Mouse (Mus musculus): ENCODE measurements around the gene Hrh2. TPM values are rescaled to one million over a fixed set of nuclear protein-coding genes. Genes with fewer than 3 reads are reported as not detected.

Gene Hrh2
- 0.12 TPM in 1 of 2 replicates, not detected in the other for polyA plus RNA-seq (2015; fragmentation: Nextera tagmentation; extraction: Ambion mirVana)

DNA sequence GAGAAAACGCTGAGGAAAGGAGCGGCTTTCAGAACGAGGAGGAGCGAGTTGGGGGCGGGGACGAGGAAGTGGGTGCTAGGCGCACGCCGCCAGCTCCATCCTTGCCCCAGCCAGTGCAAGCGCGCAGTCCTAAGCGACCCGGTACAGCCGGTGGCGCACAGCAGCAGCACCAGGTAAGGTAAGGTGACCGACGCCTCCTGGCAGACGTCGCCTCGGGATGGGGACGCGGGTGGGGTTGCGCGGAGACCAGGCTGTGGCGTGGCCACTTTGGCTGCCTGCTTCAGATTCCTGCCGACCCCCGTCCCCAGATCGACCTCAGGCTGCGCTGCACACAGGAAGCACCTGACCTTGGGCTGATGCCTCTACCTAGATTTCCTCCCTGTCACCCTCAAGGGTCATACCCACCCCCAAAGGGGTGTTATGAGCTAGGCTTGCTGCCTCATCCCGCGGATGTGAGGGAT, at the start of gene Hrh2:
Gene Hrh2, plus strand, starts transcription at position 109 of the 461 bp plus-strand sequence.
- peak within 1 kb of the TSS; percentile 15; the same call in 1 of the 2 replicates for H3K4me3 ChIP-seq
- no peak within 1 kb of the TSS for H3K9ac ChIP-seq
- no peaks in the 10 kb centered on the region for H3K36me3 ChIP-seq
- H3K4me2 ChIP-seq, result peak within 1 kb of the TSS; percentile 52
- 0 out of 2 replicates have a peak, but pooled peaks cover 6% of the 10 kb centered on the region for H3K4me1 ChIP-seq
- ATAC-seq (ENCODE audit: borderline replicate concordance, extremely low read depth, low FRiP score, low TSS enrichment), result no peak
- no peaks in the 10 kb centered on the region for H3K9me3 ChIP-seq
- H3K27ac ChIP-seq, result no peak within 1 kb of the TSS
- WGBS, result 2% methylated on average over 31 of the region's 31 CpGs
- H3K27me3 ChIP-seq, result peaks cover 26% of the 10 kb centered on the region

DNA sequence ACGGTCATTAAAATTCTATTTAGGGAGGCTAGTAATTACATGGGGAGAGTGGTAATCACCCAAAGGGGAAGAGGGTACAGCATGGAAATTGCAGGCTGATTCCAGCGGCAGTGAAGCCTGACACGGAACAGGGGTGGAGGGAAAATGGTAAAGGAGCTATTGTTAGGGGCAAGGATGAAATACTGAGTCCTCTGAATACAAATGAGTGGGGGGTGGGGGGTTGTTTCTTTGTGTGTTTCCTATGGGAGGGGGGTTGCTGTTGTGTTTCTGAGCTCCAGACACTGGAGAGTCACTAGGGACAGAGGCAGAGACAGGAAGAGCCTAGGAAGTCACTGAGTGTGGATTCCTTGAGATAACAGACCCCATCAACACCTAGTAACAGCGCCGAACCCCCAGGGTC, 48.1 kb upstream of the Hrh2 start:
- Histone ChIP-seq H3K4me3 (no peak overlapping the region), H3K27me3 (no peaks in the 10 kb centered on the region), H3K9me3 (no peaks in the 10 kb centered on the region), H3K9ac (no peak overlapping the region), H3K4me1 (no peaks in the 10 kb centered on the region), H3K36me3 (no peaks in the 10 kb centered on the region), H3K4me2 (no peak overlapping the region), H3K27ac (no peak overlapping the region)
- ATAC-seq (ENCODE audit: borderline replicate concordance, extremely low read depth, low FRiP score, low TSS enrichment), result no peak
- WGBS, result 44% methylated on average over 5 of the region's 5 CpGs

DNA sequence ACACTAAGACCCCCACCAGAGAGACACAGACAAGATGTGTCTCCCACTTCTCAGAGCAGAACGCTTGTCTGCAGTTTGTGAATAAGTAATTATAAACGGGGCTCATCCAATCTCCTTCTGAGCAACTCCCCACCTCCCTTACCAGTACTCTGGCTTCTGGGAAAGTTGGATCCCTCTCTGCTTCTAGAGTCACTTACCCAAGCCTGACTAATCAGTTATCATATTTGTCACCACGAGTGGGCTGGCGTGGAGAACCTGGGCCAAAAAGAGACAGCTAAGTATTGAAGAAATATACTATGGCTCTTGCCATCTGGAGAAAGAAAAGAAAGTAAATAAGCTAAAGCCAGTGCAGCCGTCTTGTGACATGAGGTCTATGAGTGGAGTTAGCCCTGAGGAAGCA, 47.3 kb upstream of the Hrh2 start:
- Histone ChIP-seq H3K27me3 (no peaks in the 10 kb centered on the region), H3K4me2 (no peak overlapping the region), H3K4me3 (no peak overlapping the region), H3K36me3 (no peaks in the 10 kb centered on the region), H3K27ac (no peak overlapping the region), H3K9me3 (no peaks in the 10 kb centered on the region), H3K4me1 (no peaks in the 10 kb centered on the region), H3K9ac (no peak overlapping the region)
- ATAC-seq (ENCODE audit: borderline replicate concordance, extremely low read depth, low FRiP score, low TSS enrichment), result no peak
- WGBS, result 57% methylated on average over 5 of the region's 5 CpGs

DNA sequence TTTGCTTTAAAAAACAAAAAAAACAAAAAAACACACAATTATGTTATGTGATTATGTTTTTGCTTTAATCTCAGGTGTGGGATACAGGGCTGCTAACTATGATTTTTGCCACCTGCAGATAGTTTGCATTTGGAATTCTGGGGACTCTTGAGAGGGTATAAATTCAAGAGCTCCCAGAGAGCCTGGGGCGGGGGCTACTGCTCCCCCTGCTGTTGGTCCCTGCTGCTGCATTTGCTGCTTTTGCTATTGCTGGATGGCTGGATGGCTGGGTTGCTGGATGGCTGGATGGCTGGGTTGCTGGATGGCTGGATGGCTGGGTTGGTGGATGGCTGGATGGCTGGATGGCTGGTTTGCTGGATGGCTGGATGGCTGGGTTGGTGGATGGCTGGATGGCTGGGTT, 44.6 kb upstream of the Hrh2 start:
- WGBS, result 72% methylated on average over 1 of the region's 1 CpGs

DNA sequence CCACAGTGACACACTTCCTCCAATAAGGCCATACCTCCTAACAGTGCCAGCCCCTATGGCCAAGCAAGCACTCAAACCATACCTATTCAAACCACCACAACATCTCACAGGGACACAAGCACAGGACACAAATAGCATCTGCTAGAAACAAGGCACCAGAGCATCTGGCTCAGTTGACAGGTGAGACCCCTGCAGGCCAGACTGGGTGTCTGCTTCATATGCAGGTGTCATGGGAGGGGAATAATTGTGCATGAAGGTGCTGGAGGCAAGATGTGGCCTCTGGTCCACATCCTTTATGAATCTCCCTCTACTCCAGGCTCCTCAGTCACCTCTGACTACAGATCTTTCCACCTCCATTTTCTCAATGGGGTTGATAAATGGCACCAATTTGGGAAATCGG, 39.5 kb upstream of the Hrh2 start:
- H3K4me1 ChIP-seq, result no peaks in the 10 kb centered on the region
- ATAC-seq (ENCODE audit: borderline replicate concordance, extremely low read depth, low FRiP score, low TSS enrichment), result no peak
- H3K9ac ChIP-seq, result no peak overlapping the region
- H3K27ac ChIP-seq, result no peak overlapping the region
- 67% methylated on average over 1 of the region's 1 CpGs for WGBS
- H3K4me2 ChIP-seq, result no peak overlapping the region
- no peak overlapping the region for H3K4me3 ChIP-seq
- H3K27me3 ChIP-seq, result no peaks in the 10 kb centered on the region
- H3K36me3 ChIP-seq, result no peaks in the 10 kb centered on the region
- no peaks in the 10 kb centered on the region for H3K9me3 ChIP-seq

More for the DNA sequence above, 44.6 kb upstream of the Hrh2 start:
- Histone ChIP-seq H3K4me3 (no peak overlapping the region), H3K27me3 (no peaks in the 10 kb centered on the region), H3K4me1 (no peaks in the 10 kb centered on the region), H3K9me3 (no peaks in the 10 kb centered on the region), H3K36me3 (no peaks in the 10 kb centered on the region), H3K9ac (no peak overlapping the region), H3K4me2 (no peak overlapping the region), H3K27ac (no peak overlapping the region)
- no peak for ATAC-seq (ENCODE audit: borderline replicate concordance, extremely low read depth, low FRiP score, low TSS enrichment)

DNA sequence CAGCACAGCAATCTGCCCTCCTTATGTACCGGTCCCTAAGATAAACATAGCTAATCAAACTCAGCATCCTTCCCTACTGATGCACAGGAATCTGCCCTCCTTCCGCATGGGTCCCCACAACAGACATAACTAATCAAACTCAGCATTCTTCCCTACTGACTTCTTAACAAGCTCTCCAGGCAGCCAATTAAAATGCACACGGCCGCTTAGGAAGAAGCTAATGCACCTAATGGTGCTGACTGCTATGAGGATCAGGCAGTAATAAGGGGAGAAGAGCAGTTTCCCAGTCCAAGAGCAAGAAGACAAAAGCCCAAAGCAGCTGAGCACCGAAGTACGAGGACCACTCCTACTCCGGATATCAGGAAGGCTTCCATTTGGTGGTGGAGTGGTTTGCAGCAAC, 39.0 kb upstream of the Hrh2 start:
- H3K27ac ChIP-seq, result no peak overlapping the region
- H3K36me3 ChIP-seq, result no peaks in the 10 kb centered on the region
- no peaks in the 10 kb centered on the region for H3K4me1 ChIP-seq
- WGBS, result 52% methylated on average over 7 of the region's 7 CpGs
- H3K4me2 ChIP-seq, result no peak overlapping the region
- no peaks in the 10 kb centered on the region for H3K9me3 ChIP-seq
- H3K9ac ChIP-seq, result no peak overlapping the region
- H3K27me3 ChIP-seq, result no peaks in the 10 kb centered on the region
- ATAC-seq (ENCODE audit: borderline replicate concordance, extremely low read depth, low FRiP score, low TSS enrichment), result no peak
- no peak overlapping the region for H3K4me3 ChIP-seq

DNA sequence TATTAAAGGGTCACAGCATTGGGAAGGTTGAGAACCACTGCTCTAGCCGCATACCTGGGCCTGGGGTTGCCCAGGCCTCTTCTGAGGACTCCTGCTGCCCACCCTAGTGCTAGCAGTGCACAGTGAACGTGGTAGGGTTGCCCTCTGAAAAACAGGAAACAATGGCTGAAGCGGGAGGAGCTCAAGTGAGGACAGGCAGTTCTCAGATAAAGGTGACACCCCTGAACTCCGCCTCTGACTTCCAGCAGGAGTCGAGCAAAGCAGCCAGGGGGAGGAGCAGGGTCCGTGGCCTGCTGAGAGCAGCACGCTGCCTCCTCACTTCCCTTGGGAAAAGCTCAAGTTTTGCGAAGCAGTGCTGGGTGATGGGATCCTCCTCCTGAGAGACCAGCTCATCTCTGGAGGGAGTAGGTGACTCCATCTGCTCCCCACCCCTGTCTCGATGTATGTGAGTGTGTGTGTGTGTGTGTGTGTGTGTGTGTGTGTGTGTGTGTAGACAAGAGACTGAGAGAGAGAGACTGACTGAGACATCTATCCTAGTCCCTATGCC, 38.2 kb upstream of the Hrh2 start:
- Histone ChIP-seq H3K4me2 (no peak overlapping the region), H3K4me3 (no peak overlapping the region), H3K36me3 (no peaks in the 10 kb centered on the region), H3K4me1 (no peaks in the 10 kb centered on the region), H3K9me3 (no peaks in the 10 kb centered on the region), H3K27ac (no peak overlapping the region), H3K27me3 (no peaks in the 10 kb centered on the region), H3K9ac (no peak overlapping the region)
- no peak for ATAC-seq (ENCODE audit: borderline replicate concordance, extremely low read depth, low FRiP score, low TSS enrichment)
- WGBS, result 14% methylated on average over 9 of the region's 9 CpGs

DNA sequence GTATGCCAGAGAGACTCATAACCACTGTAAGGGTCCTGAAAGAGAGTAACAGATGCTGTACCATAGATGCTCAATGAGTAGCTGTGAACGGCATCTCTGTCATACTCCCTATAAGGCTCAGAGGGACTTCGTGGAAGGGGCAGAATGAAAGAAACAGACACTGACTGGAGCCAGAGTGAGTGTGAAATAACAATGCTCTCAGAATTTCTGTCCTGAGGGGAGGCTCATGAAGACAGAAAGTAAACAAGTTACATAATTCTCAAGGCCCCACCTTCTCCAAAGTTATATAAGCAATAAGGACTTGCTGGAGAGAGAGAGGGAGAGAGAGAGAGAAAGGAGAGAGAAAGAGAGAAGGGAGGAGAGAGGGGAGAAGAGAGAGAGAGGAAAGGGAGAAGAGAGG, 36.1 kb upstream of the Hrh2 start:
- WGBS, result 68% methylated on average over 2 of the region's 2 CpGs

DNA sequence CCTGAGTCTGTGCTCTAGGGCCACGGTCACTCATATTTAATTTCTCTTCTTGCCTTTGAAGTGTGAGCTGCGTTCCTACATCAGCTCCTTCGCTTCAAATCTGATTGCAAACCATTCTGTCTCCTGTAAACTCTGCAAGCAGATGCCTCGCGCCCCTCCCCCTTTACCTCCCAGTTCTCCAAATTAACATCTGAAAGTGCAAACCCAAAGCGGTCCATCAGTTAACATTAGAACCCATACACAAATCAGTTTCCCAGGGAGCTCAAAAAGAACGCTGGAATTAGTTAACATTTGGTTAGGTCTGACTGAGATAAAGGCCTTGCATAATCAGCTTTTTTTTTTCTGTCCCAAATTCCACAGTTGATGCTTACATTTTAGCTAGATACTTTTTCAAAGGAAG, 32.7 kb upstream of the Hrh2 start:
- H3K27me3 ChIP-seq, result no peaks in the 10 kb centered on the region
- no peak overlapping the region for H3K4me3 ChIP-seq
- H3K27ac ChIP-seq, result no peak overlapping the region
- 12% methylated on average over 7 of the region's 7 CpGs for WGBS
- no peaks in the 10 kb centered on the region for H3K4me1 ChIP-seq
- no peaks in the 10 kb centered on the region for H3K36me3 ChIP-seq
- H3K4me2 ChIP-seq, result no peak overlapping the region
- no peak for ATAC-seq (ENCODE audit: borderline replicate concordance, extremely low read depth, low FRiP score, low TSS enrichment)
- H3K9ac ChIP-seq, result no peak overlapping the region
- no peaks in the 10 kb centered on the region for H3K9me3 ChIP-seq

More for the DNA sequence above, 36.1 kb upstream of the Hrh2 start:
- H3K4me1 ChIP-seq, result no peaks in the 10 kb centered on the region
- H3K4me3 ChIP-seq, result no peak overlapping the region
- H3K27me3 ChIP-seq, result no peaks in the 10 kb centered on the region
- H3K9me3 ChIP-seq, result no peaks in the 10 kb centered on the region
- ATAC-seq (ENCODE audit: borderline replicate concordance, extremely low read depth, low FRiP score, low TSS enrichment), result no peak
- H3K9ac ChIP-seq, result no peak overlapping the region
- no peaks in the 10 kb centered on the region for H3K36me3 ChIP-seq
- H3K4me2 ChIP-seq, result no peak overlapping the region
- H3K27ac ChIP-seq, result no peak overlapping the region

DNA sequence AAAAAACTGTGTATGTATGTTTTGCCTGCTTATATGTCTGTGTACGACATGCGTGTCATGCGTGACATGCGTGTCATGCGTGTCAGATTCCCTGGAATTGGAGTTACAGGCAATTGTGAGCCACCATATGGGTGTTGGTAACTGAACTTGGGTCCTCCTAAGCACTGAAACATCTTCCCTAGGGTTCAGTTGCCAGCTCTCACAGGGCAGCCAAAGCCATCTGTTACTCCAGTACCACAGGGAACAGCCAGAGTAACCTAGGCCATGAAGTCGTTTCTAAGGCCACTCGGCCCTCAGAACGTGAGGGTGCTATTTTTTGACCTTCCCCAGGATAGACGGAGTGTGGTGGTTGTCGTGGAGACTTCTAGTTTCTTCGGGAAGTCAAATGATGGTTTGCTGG, 32.2 kb upstream of the Hrh2 start:
- H3K9me3 ChIP-seq, result no peaks in the 10 kb centered on the region
- no peak overlapping the region for H3K9ac ChIP-seq
- H3K4me2 ChIP-seq, result no peak overlapping the region
- no peaks in the 10 kb centered on the region for H3K27me3 ChIP-seq
- no peaks in the 10 kb centered on the region for H3K4me1 ChIP-seq
- H3K27ac ChIP-seq, result no peak overlapping the region
- no peaks in the 10 kb centered on the region for H3K36me3 ChIP-seq
- WGBS, result 66% methylated on average over 11 of the region's 11 CpGs
- ATAC-seq (ENCODE audit: borderline replicate concordance, extremely low read depth, low FRiP score, low TSS enrichment), result no peak
- H3K4me3 ChIP-seq, result no peak overlapping the region

DNA sequence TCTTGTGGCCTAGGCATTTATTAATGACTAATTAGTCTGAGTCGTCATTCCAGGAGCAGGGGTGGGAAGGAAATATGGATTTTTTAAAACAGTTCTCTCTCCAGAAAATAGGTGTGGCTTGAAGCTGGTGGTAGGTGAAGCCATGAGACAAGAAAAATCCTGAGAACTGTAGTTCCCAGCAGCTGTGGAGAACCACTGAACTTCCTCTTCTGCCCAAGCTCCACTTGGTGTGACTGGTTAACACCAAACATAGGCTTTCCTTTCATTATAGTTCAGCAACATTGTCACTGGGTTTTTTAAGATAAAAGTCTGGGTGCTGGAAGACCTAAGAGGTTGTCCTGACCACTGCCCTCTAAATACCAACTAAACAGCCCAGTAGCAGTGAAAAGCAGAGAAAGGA, 31.4 kb upstream of the Hrh2 start:
- H3K9ac ChIP-seq, result no peak overlapping the region
- no peaks in the 10 kb centered on the region for H3K36me3 ChIP-seq
- H3K4me2 ChIP-seq, result no peak overlapping the region
- H3K27ac ChIP-seq, result no peak overlapping the region
- 35% methylated on average over 1 of the region's 1 CpGs for WGBS
- ATAC-seq (ENCODE audit: borderline replicate concordance, extremely low read depth, low FRiP score, low TSS enrichment), result no peak
- no peaks in the 10 kb centered on the region for H3K27me3 ChIP-seq
- H3K4me3 ChIP-seq, result no peak overlapping the region
- no peaks in the 10 kb centered on the region for H3K4me1 ChIP-seq
- no peaks in the 10 kb centered on the region for H3K9me3 ChIP-seq

DNA sequence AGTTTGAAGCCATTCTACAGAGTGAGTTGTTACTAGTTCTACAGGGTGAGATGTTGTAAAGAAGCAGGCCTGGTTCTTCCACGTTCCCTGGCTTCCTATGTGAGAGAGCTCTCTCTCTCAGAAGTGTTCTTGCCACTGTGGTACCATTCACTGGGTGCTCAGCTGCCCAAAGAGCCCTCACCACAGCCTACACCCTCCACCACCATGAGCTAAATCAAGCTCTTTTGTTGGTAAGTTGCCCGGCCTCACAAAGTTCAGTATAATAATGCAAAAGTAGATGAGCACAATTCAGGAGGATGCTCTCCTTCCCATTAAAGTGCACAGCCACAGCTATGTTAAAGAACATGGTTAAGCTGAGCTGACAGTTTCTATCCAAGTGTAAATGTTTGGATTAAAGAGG, 30.4 kb upstream of the Hrh2 start:
- Histone ChIP-seq H3K4me1 (no peaks in the 10 kb centered on the region), H3K27ac (no peak overlapping the region), H3K4me2 (no peak overlapping the region), H3K9ac (no peak overlapping the region), H3K9me3 (no peaks in the 10 kb centered on the region), H3K27me3 (no peaks in the 10 kb centered on the region), H3K36me3 (no peaks in the 10 kb centered on the region), H3K4me3 (no peak overlapping the region)
- no peak for ATAC-seq (ENCODE audit: borderline replicate concordance, extremely low read depth, low FRiP score, low TSS enrichment)
- 77% methylated on average over 2 of the region's 2 CpGs for WGBS

DNA sequence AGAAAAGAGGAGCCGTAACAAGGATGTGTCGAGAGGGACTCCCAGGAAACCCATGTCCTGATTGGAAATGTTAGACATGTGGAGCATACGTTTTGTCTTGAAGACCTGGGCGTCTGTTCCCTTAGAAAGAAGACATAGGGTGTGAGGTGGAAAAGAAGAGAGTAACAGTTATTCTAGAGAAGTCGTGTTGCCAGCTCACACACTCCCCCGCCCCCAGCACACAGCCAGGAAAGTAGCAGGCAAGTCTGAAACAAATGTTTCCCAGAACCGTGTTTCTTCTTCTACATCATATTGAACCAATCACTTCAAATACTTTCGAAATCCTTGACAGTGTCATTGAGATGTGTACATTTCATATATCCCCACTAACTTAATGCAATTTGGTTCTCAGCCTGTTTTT, 28.6 kb upstream of the Hrh2 start:
- Histone ChIP-seq H3K27ac (no peak overlapping the region), H3K9me3 (no peaks in the 10 kb centered on the region), H3K4me2 (no peak overlapping the region), H3K9ac (no peak overlapping the region), H3K4me3 (no peak overlapping the region), H3K4me1 (no peaks in the 10 kb centered on the region), H3K27me3 (no peaks in the 10 kb centered on the region), H3K36me3 (no peaks in the 10 kb centered on the region)
- ATAC-seq (ENCODE audit: borderline replicate concordance, extremely low read depth, low FRiP score, low TSS enrichment), result no peak
- 64% methylated on average over 8 of the region's 8 CpGs for WGBS
